In the genomic region with DNA sequence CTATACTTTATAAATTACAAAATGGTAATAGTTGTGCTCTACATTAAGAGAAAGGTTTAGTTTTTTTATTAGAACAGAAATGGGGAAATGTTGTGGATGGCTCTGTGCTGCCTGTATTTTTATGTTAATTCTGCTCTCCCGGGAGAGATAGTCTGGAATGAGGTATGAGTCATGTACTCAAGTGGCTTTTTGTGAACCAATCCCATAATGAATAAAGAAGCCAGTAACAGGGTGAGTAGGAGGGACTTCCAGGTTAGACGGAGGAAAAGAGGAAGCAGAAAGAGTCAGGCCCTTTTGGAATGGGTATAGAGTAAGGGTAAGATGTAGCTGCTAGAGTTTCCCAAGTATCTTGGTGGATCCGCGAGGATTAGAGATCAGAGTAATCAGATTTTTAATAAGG, we compare ENCODE assay signal across 26 mouse cellular contexts. TPM values are rescaled to one million over a fixed set of nuclear protein-coding genes. Genes with fewer than 3 reads are reported as not detected.
A peak's percentile ranks its signal among the peaks of the same experiment; 100 is the strongest.
DNase-seq lines count a peak whose midpoint lies in the region; ATAC-seq lines count a peak whose summit lies in the region.
"Had no signal": no experiment of that assay in that cellular context is flagged by ENCODE, and none has a peak within 500 bp of the region (broad histone marks: within the 10 kb centered on the region; RNA-seq: fewer than 3 reads in every experiment).

No protein-coding gene starts in this region.

- 11% methylated on average over 2 of the region's 4 CpGs for WGBS in macrophage (ENCODE audit: missing documents)
- WGBS in forebrain, embryonic 12.5 days = 73% methylated on average over 4 of the region's 4 CpGs

- H3K27me3 ChIP-seq in forebrain, embryonic 12.5 days = no peaks in the 10 kb centered on the region
- H3K27me3 ChIP-seq: embryonic facial prominence, embryonic 12.5 days; heart, embryonic 13.5 days; intestine, embryonic 15.5 days had no signal

- DNase-seq in 3134 (ENCODE audit: extremely low read depth, insufficient read length, low spot score) = peak; percentile 24
- DNase-seq in ES-CJ7 (ENCODE audit: low read depth, low spot score) = peak; percentile 20
- DNase-seq in R1 (ENCODE audit: low read depth, low spot score) = peak; percentile 70
- no peak for DNase-seq in Muller cell, postnatal 12 days (ENCODE audit: inconsistent ontology term)
- no peak for DNase-seq in gastrocnemius, adult 18-20 months (ENCODE audit: low spot score)
- DNase-seq in kidney, adult 11 months = no peak
- DNase-seq: adrenal gland, adult 2 months; adrenal gland, postnatal 25 days; B cell, adult 2 months; cerebellum, adult 11 months; cerebellum, adult 8-10 months; cerebellum, postnatal 14 days; gastrocnemius, postnatal 14 days; kidney, adult 2 months had no signal

- no peak for ATAC-seq in forebrain, embryonic 12.5 days (ENCODE audit: low FRiP score)
- ATAC-seq: CD4-positive, CD25-positive, alpha-beta regulatory T cell, adult 4 months; forebrain, embryonic 16.5 days; intestine, embryonic 15.5 days had no signal

- H3K79me2 ChIP-seq in macrophage (ENCODE audit: inconsistent target) = peaks cover 93% of the 10 kb centered on the region

- H3K4me2 ChIP-seq in forebrain, embryonic 12.5 days = no peak overlapping the region
- H3K4me2 ChIP-seq: embryonic facial prominence, embryonic 12.5 days; heart, embryonic 13.5 days; hindbrain, embryonic 14.5 days; intestine, embryonic 15.5 days had no signal

- no peaks in the 10 kb centered on the region for H3K4me1 ChIP-seq in forebrain, embryonic 12.5 days
- H3K4me1 ChIP-seq: embryonic facial prominence, embryonic 12.5 days; heart, embryonic 13.5 days; hindbrain, embryonic 10.5 days; intestine, embryonic 15.5 days had no signal

- no peaks in the 10 kb centered on the region for H3K9me3 ChIP-seq in forebrain, embryonic 12.5 days
- H3K9me3 ChIP-seq: embryonic facial prominence, embryonic 12.5 days; heart, embryonic 13.5 days; hindbrain, embryonic 10.5 days; intestine, embryonic 15.5 days had no signal

- no peak overlapping the region for H3K4me3 ChIP-seq in macrophage (ENCODE audit: inconsistent target)
- H3K4me3 ChIP-seq in forebrain, embryonic 12.5 days (replicated peaks) = no peak overlapping the region
- H3K4me3 ChIP-seq: embryonic facial prominence, embryonic 12.5 days; heart, embryonic 13.5 days; hindbrain, embryonic 10.5 days; intestine, embryonic 15.5 days had no signal

- H3K9ac ChIP-seq in forebrain, embryonic 12.5 days = no peak overlapping the region
- H3K9ac ChIP-seq: embryonic facial prominence, embryonic 12.5 days; heart, embryonic 13.5 days; hindbrain, embryonic 14.5 days; intestine, embryonic 15.5 days had no signal

- peaks cover 58% of the 10 kb centered on the region for H3K36me3 ChIP-seq in macrophage (ENCODE audit: inconsistent target)
- H3K36me3 ChIP-seq in forebrain, embryonic 12.5 days (replicated peaks) = no peaks in the 10 kb centered on the region; the same call in 1 of the 2 replicates
- H3K36me3 ChIP-seq: intestine, embryonic 15.5 days had no signal

- H3K27ac ChIP-seq in macrophage = peak overlapping the region; percentile 59; the same call in 1 of the 2 replicates
- no peak overlapping the region for H3K27ac ChIP-seq in forebrain, embryonic 12.5 days
- H3K27ac ChIP-seq: embryonic facial prominence, embryonic 12.5 days; heart, embryonic 13.5 days; hindbrain, embryonic 10.5 days; hindbrain, embryonic 14.5 days; intestine, embryonic 15.5 days had no signal

RNA-seq across cellular contexts. Expression of a gene that starts 13.5 kb away (rescaled TPM):
- 1,000 to 10,000 TPM in 12 of 26 experiments, 100 to 1,000 TPM in 14; 593 to 1,667 (median 878) TPM for total RNA-seq in macrophage (2018; cell fraction: chromatin; rRNA removed)
- total RNA-seq in macrophage (2018; cell fraction: cytosol; rRNA removed) = 100 to 1,000 TPM; 276 to 599 (median 411) TPM
- total RNA-seq in macrophage (2018; cell fraction: nucleus; rRNA removed) = 1,000 to 10,000 TPM in 5 of 26 experiments, 100 to 1,000 TPM in 21; 488 to 1,150 (median 792) TPM
- polyA plus RNA-seq in macrophage (2018) = 300 to 430 TPM (median 368 TPM) in 3 replicates
- total RNA-seq in gastrocnemius, adult 18-20 months (2021) = 1 to 10 TPM; 5.8 to 6.1 TPM
- 76.1 and 80.9 TPM in 2 replicates for polyA plus RNA-seq in forebrain, embryonic 12.5 days (2016; fragmentation: Nextera tagmentation; extraction: Ambion mirVana)

RNA-seq across cellular contexts. Expression of a gene that starts 37.7 kb away (rescaled TPM):
- not detected for total RNA-seq in macrophage (2018; cell fraction: chromatin; rRNA removed)
- total RNA-seq in macrophage (2018; cell fraction: cytosol; rRNA removed) = not detected
- not detected for total RNA-seq in macrophage (2018; cell fraction: nucleus; rRNA removed)
- polyA plus RNA-seq in macrophage (2018) = not detected in 3 replicates
- not detected for total RNA-seq in gastrocnemius, adult 18-20 months (2021)
- polyA plus RNA-seq in forebrain, embryonic 12.5 days (2016; fragmentation: Nextera tagmentation; extraction: Ambion mirVana) = 0.31 and 0.49 TPM in 2 replicates
- total RNA-seq: adrenal gland, adult 2 months; adrenal gland, postnatal 25 days; common myeloid progenitor, adult 5-6 weeks; gastrocnemius, postnatal 14 days; MEL had no signal
- polyA plus RNA-seq: adrenal gland, adult 2 months; CD4-positive, CD25-positive, alpha-beta regulatory T cell, adult 4 months; embryonic facial prominence, embryonic 12.5 days; forebrain, embryonic 11.5 days; heart, embryonic 13.5 days; hindbrain, embryonic 14.5 days; intestine, embryonic 15.5 days had no signal

RNA-seq across cellular contexts. Expression of a gene that starts 44.9 kb away (rescaled TPM):
- total RNA-seq in macrophage (2018; cell fraction: chromatin; rRNA removed) = not detected
- total RNA-seq in macrophage (2018; cell fraction: cytosol; rRNA removed) = not detected
- not detected for total RNA-seq in macrophage (2018; cell fraction: nucleus; rRNA removed)
- polyA plus RNA-seq in macrophage (2018) = not detected in 3 replicates
- total RNA-seq in gastrocnemius, adult 18-20 months (2021) = 1 to 10 TPM in 1 of 2 experiments, under 1 TPM in 1; 0.50 to 1.2 TPM
- 16.7 and 18.2 TPM in 2 replicates for polyA plus RNA-seq in forebrain, embryonic 12.5 days (2016; fragmentation: Nextera tagmentation; extraction: Ambion mirVana)
- total RNA-seq: MEL had no signal

Comparison
In these comparisons a context has a peak if more than half of its experiments do, and no peak if none do; other contexts are left out.
1. DNase-seq: peak in 3134 (single experiment), ES-CJ7 (single experiment) and R1 (single experiment); none in Muller cell, postnatal 12 days (single experiment), gastrocnemius, adult 18-20 months (single experiment) and kidney, adult 11 months (single experiment).
2. RNA of a gene that starts 44.9 kb away (polyA plus RNA-seq): 16.7 to 18.2 TPM in forebrain, embryonic 12.5 days; not detected in macrophage; every median in the first group is over 10 times any median in the second.